Mouse (Mus musculus) thymus, postnatal 36 days (tissue): ENCODE data around the gene Mas1.
"Not testable (repeated sequence)": the region's sequence is repeated elsewhere in the genome, so short reads cannot be mapped to it uniquely, and the experiment has no call there.

ENCODE experiments used
- DNase-seq, 2 experiments: peaks; one replicate each; pipeline ENCODE4 v3.0.0; 2022; ENCODE audit warnings: mixed read lengths in 2 of 2

The Mas1 gene

GRCm38 (mm10) chr17:12868043-12868442, at the start of gene Mas1:
Mas1 (minus strand) TSS chr17:12868143.
- no peak for DNase-seq

GRCm38 (mm10) chr17:12916588-12917380, 48.8 kb upstream of the Mas1 start:
- DNase-seq, result no peak

GRCm38 (mm10) chr17:12915881-12916583, 48.1 kb upstream of the Mas1 start, which contains the start of gene Mrpl18:
Mrpl18 (minus strand) TSS chr17:12916345.
- peak; percentile 97 to 99 for DNase-seq

GRCm38 (mm10) chr17:12915488-12915880, 47.5 kb upstream of the Mas1 start, which contains the start of gene Tcp1:
Tcp1 (plus strand) TSS chr17:12915701.
- DNase-seq, result no peak

GRCm38 (mm10) chr17:12910391-12910790, 42.4 kb upstream of the Mas1 start:
- no peak for DNase-seq

GRCm38 (mm10) chr17:12909361-12910280, 41.7 kb upstream of the Mas1 start, which contains the start of gene Pnldc1:
Pnldc1 (minus strand) TSS chr17:12910230.
- no peak for DNase-seq

- DNase-seq, result no peak
Observed at GRCm38 (mm10) chr17:12906436-12906835, 38.5 kb upstream of the Mas1 start.

GRCm38 (mm10) chr17:12905810-12906209, 37.9 kb upstream of the Mas1 start:
- no peak for DNase-seq

- no peak for DNase-seq
Observed at GRCm38 (mm10) chr17:12904349-12904748, 36.4 kb upstream of the Mas1 start.

GRCm38 (mm10) chr17:12903372-12904333, 35.7 kb upstream of the Mas1 start:
- no peak for DNase-seq

GRCm38 (mm10) chr17:12902291-12902690, 34.3 kb upstream of the Mas1 start:
- DNase-seq, result no peak

- not testable (repeated sequence) for DNase-seq
Observed at GRCm38 (mm10) chr17:12898607-12899006, 30.7 kb upstream of the Mas1 start.

GRCm38 (mm10) chr17:12897674-12898073, 29.7 kb upstream of the Mas1 start:
- DNase-seq, result no peak

- no peak for DNase-seq
Observed at GRCm38 (mm10) chr17:12892033-12892432, 24.1 kb upstream of the Mas1 start.

GRCm38 (mm10) chr17:12891054-12891453, 23.1 kb upstream of the Mas1 start:
- no peak for DNase-seq

- no peak for DNase-seq
Observed at GRCm38 (mm10) chr17:12887021-12887775, 19.3 kb upstream of the Mas1 start.

- peak; percentile 23 to 41 for DNase-seq
Observed at GRCm38 (mm10) chr17:12886620-12887019, 18.7 kb upstream of the Mas1 start.

- DNase-seq, result no peak
Observed at GRCm38 (mm10) chr17:12881216-12881615, 13.3 kb upstream of the Mas1 start.

GRCm38 (mm10) chr17:12880178-12880577, 12.2 kb upstream of the Mas1 start:
- DNase-seq, result peak; percentile 74 to 78

- no peak for DNase-seq
Observed at GRCm38 (mm10) chr17:12875734-12876133, 7.8 kb upstream of the Mas1 start, which contains the start of gene Mrgprh. Mrgprh (plus strand) TSS chr17:12876034.
